Mouse (Mus musculus): ENCODE data around the gene Plekhd1. TPM values are rescaled to one million over a fixed set of nuclear protein-coding genes. Genes with fewer than 3 reads are reported as not detected.
A peak's percentile ranks its signal among the peaks of the same experiment; 100 is the strongest.

Plekhd1 gene
- polyA plus RNA-seq (2016; fragmentation: Nextera tagmentation; extraction: Ambion mirVana) = 0.44 TPM in 1 of 2 replicates, not detected in the other

- peaks cover 16% of the 10 kb centered on the region for H3K4me1 ChIP-seq (replicated peaks)
- peak within 1 kb of the TSS; percentile 41 for H3K4me3 ChIP-seq (replicated peaks)
- no peaks in the 10 kb centered on the region for H3K9me3 ChIP-seq
- peaks cover 71% of the 10 kb centered on the region for H3K27me3 ChIP-seq
- peak within 1 kb of the TSS; percentile 68 for H3K4me2 ChIP-seq
- H3K9ac ChIP-seq (replicated peaks) = peak within 1 kb of the TSS; percentile 37
- WGBS = under 1% methylated on average over 48 of the region's 52 CpGs
- no peaks in the 10 kb centered on the region for H3K36me3 ChIP-seq
- H3K27ac ChIP-seq = no peak within 1 kb of the TSS
- ATAC-seq (ENCODE audit: insufficient number of reproducible peaks, insufficient read depth, low FRiP score, low TSS enrichment, low read depth) = peak; percentile 47; the same call in 1 of the 2 replicates
Observed at GRCm38 (mm10) chr12:80692269-80692972, at the start of gene Plekhd1. TSS of gene Plekhd1 (plus strand) at chr12:80692591.

GRCm38 (mm10) chr12:80642725-80643692 lies 49.4 kb upstream of the Plekhd1 start:
- WGBS = 3% methylated on average over 48 of the region's 48 CpGs
- peak overlapping the region; percentile 86 for H3K4me2 ChIP-seq
- H3K9me3 ChIP-seq = no peaks in the 10 kb centered on the region
- no peaks in the 10 kb centered on the region for H3K27me3 ChIP-seq
- peaks cover 34% of the 10 kb centered on the region for H3K4me1 ChIP-seq (replicated peaks)
- peak overlapping the region; percentile 97 for H3K9ac ChIP-seq (replicated peaks)
- peak overlapping the region; percentile 93 for H3K4me3 ChIP-seq (replicated peaks)
- ATAC-seq (ENCODE audit: insufficient number of reproducible peaks, insufficient read depth, low FRiP score, low TSS enrichment, low read depth) = no peak; the same call in none of the 2 replicates
- H3K36me3 ChIP-seq = peaks cover 39% of the 10 kb centered on the region
- peak overlapping the region; percentile 96 for H3K27ac ChIP-seq

- Histone ChIP-seq H3K4me2 (peak within 1 kb of the TSS; percentile 86), H3K4me1 (replicated peaks) (peaks cover 34% of the 10 kb centered on the region), H3K9me3 (no peaks in the 10 kb centered on the region), H3K27ac (peak within 1 kb of the TSS; percentile 96), H3K4me3 (replicated peaks) (peak within 1 kb of the TSS; percentile 93), H3K36me3 (peaks cover 34% of the 10 kb centered on the region), H3K9ac (replicated peaks) (peak within 1 kb of the TSS; percentile 97), H3K27me3 (no peaks in the 10 kb centered on the region)
- under 1% methylated on average over 50 of the region's 50 CpGs for WGBS
- ATAC-seq (ENCODE audit: insufficient number of reproducible peaks, insufficient read depth, low FRiP score, low TSS enrichment, low read depth) = peak; percentile 97
Observed at GRCm38 (mm10) chr12:80643693-80644505, 48.5 kb upstream of the Plekhd1 start, which contains the start of the genes Slc39a9 and Erh. TSS of gene Slc39a9 (plus strand) at chr12:80643883. TSS of gene Erh (minus strand) at chr12:80644341.

- H3K9me3 ChIP-seq = no peaks in the 10 kb centered on the region
- no peak overlapping the region for H3K27ac ChIP-seq
- no peak for ATAC-seq (ENCODE audit: insufficient number of reproducible peaks, insufficient read depth, low FRiP score, low TSS enrichment, low read depth)
Observed at GRCm38 (mm10) chr12:80644506-80644868, 47.9 kb upstream of the Plekhd1 start.

DNA sequence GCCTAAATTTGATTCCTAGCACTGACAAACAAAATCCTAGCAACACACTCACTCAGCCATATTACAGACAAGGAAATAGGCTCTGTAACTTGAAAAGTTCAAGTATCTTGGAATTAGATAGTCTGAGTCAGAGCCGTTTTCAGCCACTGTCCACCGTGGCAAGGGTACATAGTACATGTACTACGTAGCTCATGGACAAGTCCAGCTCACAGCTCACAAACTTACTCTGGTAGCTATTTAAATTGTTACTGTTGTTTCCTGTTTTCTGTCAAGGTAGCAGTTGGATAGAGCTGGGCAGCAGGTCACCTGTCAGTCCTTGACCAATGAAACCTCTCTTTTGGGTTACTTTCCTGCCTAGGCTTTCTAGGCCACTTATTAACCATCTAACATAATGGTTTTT lies 46.0 kb upstream of the Plekhd1 start:
- ATAC-seq (ENCODE audit: insufficient number of reproducible peaks, insufficient read depth, low FRiP score, low TSS enrichment, low read depth) = no peak
- H3K4me2 ChIP-seq = peak overlapping the region; percentile 86
- peaks cover 32% of the 10 kb centered on the region for H3K4me1 ChIP-seq (replicated peaks)
- no peaks in the 10 kb centered on the region for H3K9me3 ChIP-seq
- no peaks in the 10 kb centered on the region for H3K27me3 ChIP-seq
- no peak overlapping the region for H3K27ac ChIP-seq
- 95% methylated on average over 3 of the region's 3 CpGs for WGBS
- H3K4me3 ChIP-seq (replicated peaks) = no peak overlapping the region
- H3K36me3 ChIP-seq = peaks cover 18% of the 10 kb centered on the region
- H3K9ac ChIP-seq (replicated peaks) = peak overlapping the region; percentile 31; the same call in 1 of the 2 replicates

More at GRCm38 (mm10) chr12:80644506-80644868, 47.9 kb upstream of the Plekhd1 start:
- Histone ChIP-seq H3K27me3 (no peaks in the 10 kb centered on the region), H3K4me3 (replicated peaks) (peak overlapping the region; percentile 93), H3K9ac (replicated peaks) (peak overlapping the region; percentile 97), H3K4me2 (peak overlapping the region; percentile 86), H3K36me3 (peaks cover 31% of the 10 kb centered on the region), H3K4me1 (replicated peaks) (peaks cover 34% of the 10 kb centered on the region)
- WGBS = 9% methylated on average over 18 of the region's 18 CpGs

GRCm38 (mm10) chr12:80653951-80654658 lies 38.3 kb upstream of the Plekhd1 start:
- Histone ChIP-seq H3K9ac (replicated peaks) (no peak overlapping the region), H3K4me3 (replicated peaks) (no peak overlapping the region), H3K36me3 (peaks cover 6% of the 10 kb centered on the region; the same call in 1 of the 2 replicates), H3K27ac (no peak overlapping the region), H3K27me3 (no peaks in the 10 kb centered on the region), H3K4me2 (no peak overlapping the region), H3K4me1 (replicated peaks) (no peaks in the 10 kb centered on the region), H3K9me3 (no peaks in the 10 kb centered on the region)
- ATAC-seq (ENCODE audit: insufficient number of reproducible peaks, insufficient read depth, low FRiP score, low TSS enrichment, low read depth) = no peak
- 92% methylated on average over 7 of the region's 7 CpGs for WGBS

DNA sequence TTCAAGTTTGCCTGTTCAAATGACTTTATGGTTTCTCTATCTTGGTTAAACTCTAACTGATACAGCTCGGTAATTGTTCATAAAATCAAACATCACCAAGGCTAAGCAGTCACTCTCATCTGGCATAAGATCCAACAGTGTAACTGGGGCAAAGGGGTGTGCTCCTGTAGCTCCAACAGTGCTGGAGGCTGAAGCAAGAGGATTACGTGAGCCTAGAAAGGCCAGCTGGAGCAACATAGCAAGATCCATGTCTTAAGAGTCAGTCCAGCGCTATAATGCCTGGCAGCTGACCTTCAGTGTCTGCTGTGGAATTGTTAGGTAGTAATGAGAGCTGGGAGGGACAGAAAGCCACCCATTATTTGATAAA lies 37.7 kb upstream of the Plekhd1 start:
- Histone ChIP-seq H3K36me3 (0 out of 2 replicates have a peak, but pooled peaks cover 5% of the 10 kb centered on the region), H3K4me3 (replicated peaks) (no peak overlapping the region), H3K27me3 (no peaks in the 10 kb centered on the region), H3K9me3 (no peaks in the 10 kb centered on the region), H3K9ac (replicated peaks) (no peak overlapping the region), H3K27ac (no peak overlapping the region), H3K4me1 (replicated peaks) (no peaks in the 10 kb centered on the region), H3K4me2 (no peak overlapping the region)
- WGBS = 90% methylated on average over 3 of the region's 3 CpGs
- no peak for ATAC-seq (ENCODE audit: insufficient number of reproducible peaks, insufficient read depth, low FRiP score, low TSS enrichment, low read depth)

DNA sequence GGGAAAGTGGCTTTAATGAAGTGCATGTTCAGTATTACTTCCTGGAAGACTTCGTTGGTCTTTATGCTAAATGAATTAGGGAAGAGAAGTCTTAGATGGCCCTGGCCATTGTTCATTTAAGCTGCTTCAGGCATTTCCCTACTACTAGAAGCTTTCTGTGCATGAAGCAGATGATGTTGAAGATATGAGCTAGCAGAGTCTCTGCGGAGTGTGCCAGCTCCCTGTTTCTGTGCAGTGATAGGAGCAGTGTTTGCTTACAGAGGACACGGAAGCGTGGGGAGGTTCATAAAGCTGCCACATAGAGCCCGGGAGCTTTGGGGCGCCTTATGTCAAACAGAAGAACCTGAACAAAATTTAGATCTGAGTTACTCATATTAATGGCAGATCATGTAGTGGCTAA lies 33.7 kb upstream of the Plekhd1 start:
- Histone ChIP-seq H3K36me3 (peaks cover 14% of the 10 kb centered on the region), H3K4me3 (replicated peaks) (no peak overlapping the region), H3K9me3 (no peaks in the 10 kb centered on the region), H3K4me1 (replicated peaks) (no peaks in the 10 kb centered on the region), H3K9ac (replicated peaks) (no peak overlapping the region), H3K27me3 (no peaks in the 10 kb centered on the region), H3K4me2 (no peak overlapping the region), H3K27ac (no peak overlapping the region)
- ATAC-seq (ENCODE audit: insufficient number of reproducible peaks, insufficient read depth, low FRiP score, low TSS enrichment, low read depth) = no peak
- WGBS = 89% methylated on average over 6 of the region's 6 CpGs

DNA sequence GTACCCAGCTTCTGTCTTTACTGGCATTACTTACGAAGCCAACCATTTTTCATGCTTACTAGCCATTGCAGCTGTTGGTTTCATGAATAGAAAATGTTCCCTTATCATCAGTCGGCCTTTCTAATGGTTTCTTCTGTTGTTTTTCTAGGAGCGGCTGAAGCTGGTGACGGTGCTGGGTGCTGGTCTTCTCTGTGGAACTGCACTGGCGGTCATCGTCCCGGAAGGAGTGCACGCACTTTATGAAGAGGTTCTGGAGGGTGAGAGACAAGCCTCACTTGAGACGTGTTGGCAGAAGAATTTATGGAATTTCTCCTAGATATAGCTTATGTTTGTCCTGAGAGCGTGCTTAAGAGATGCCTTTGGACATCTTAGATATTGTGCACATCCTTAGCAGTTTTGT lies 30.1 kb upstream of the Plekhd1 start:
- peaks cover 38% of the 10 kb centered on the region for H3K36me3 ChIP-seq
- no peak overlapping the region for H3K4me3 ChIP-seq (replicated peaks)
- H3K9me3 ChIP-seq = no peaks in the 10 kb centered on the region
- no peak for ATAC-seq (ENCODE audit: insufficient number of reproducible peaks, insufficient read depth, low FRiP score, low TSS enrichment, low read depth)
- 93% methylated on average over 10 of the region's 10 CpGs for WGBS
- H3K9ac ChIP-seq (replicated peaks) = no peak overlapping the region
- H3K4me1 ChIP-seq (replicated peaks) = no peaks in the 10 kb centered on the region
- H3K4me2 ChIP-seq = no peak overlapping the region
- no peak overlapping the region for H3K27ac ChIP-seq
- no peaks in the 10 kb centered on the region for H3K27me3 ChIP-seq

- H3K36me3 ChIP-seq = peaks cover 48% of the 10 kb centered on the region
- ATAC-seq (ENCODE audit: insufficient number of reproducible peaks, insufficient read depth, low FRiP score, low TSS enrichment, low read depth) = no peak
- no peaks in the 10 kb centered on the region for H3K4me1 ChIP-seq (replicated peaks)
- H3K9ac ChIP-seq (replicated peaks) = no peak overlapping the region
- no peaks in the 10 kb centered on the region for H3K9me3 ChIP-seq
- no peaks in the 10 kb centered on the region for H3K27me3 ChIP-seq
- WGBS = 80% methylated on average over 2 of the region's 2 CpGs
- H3K4me3 ChIP-seq (replicated peaks) = no peak overlapping the region
- H3K4me2 ChIP-seq = no peak overlapping the region
- H3K27ac ChIP-seq = no peak overlapping the region
Observed at GRCm38 (mm10) chr12:80663935-80664334, 28.5 kb upstream of the Plekhd1 start.

All from limb, embryonic 12.5 days (tissue).